Mouse (Mus musculus) CD4-positive, CD25-positive, alpha-beta regulatory T cell, adult 4 months (primary cell): Measurements from ENCODE around the gene Tmem44. TPM values are rescaled to one million over a fixed set of nuclear protein-coding genes. Genes with fewer than 3 reads are reported as not detected.
A peak's percentile ranks its signal among the peaks of the same experiment; 100 is the strongest.

Experiments
- ATAC-seq: one replicate; pipeline ENCODE4 v1.8.0; 2017
- polyA plus RNA-seq, 2 experiments: library from polyadenylated mRNA; unstranded; fragments of 100-300 nt; shearing (Covaris generic); gene quantifications; one replicate each; pipeline ENCODE4 v1.2.1; 2017

Gene Tmem44
- under 1 TPM in 1 of 2 experiments, not detected in 1; 0.70 TPM for polyA plus RNA-seq

- ATAC-seq, result no peak
These were observed at the start of gene Tmem44 for GRCm38 (mm10) chr16:30550748-30551192. Gene Tmem44 (minus strand): TSS chr16:30550842.

GRCm38 (mm10) chr16:30599491-30600268, 49.0 kb upstream of the Tmem44 start, which contains the start of gene Fam43a:
Gene Fam43a (plus strand): TSS chr16:30599723.
- peak; percentile 74 for ATAC-seq

- ATAC-seq, result peak; percentile 60
These were observed 46.5 kb upstream of the Tmem44 start for GRCm38 (mm10) chr16:30596959-30597681.

GRCm38 (mm10) chr16:30595835-30596557, 45.4 kb upstream of the Tmem44 start:
- no peak for ATAC-seq

GRCm38 (mm10) chr16:30595356-30595755, 44.7 kb upstream of the Tmem44 start:
- ATAC-seq, result no peak

GRCm38 (mm10) chr16:30591990-30592389, 41.3 kb upstream of the Tmem44 start:
- no peak for ATAC-seq

GRCm38 (mm10) chr16:30590264-30591209, 39.9 kb upstream of the Tmem44 start:
- no peak for ATAC-seq

GRCm38 (mm10) chr16:30587494-30588327, 37.1 kb upstream of the Tmem44 start, which contains the start of gene Lsg1:
Gene Lsg1 (minus strand): TSS chr16:30587592.
- ATAC-seq, result peak; percentile 97

- no peak for ATAC-seq
These were observed 36.4 kb upstream of the Tmem44 start for GRCm38 (mm10) chr16:30586935-30587493.

GRCm38 (mm10) chr16:30580765-30581164, 30.1 kb upstream of the Tmem44 start:
- ATAC-seq, result no peak

GRCm38 (mm10) chr16:30576392-30576791, 25.8 kb upstream of the Tmem44 start:
- ATAC-seq, result no peak

- ATAC-seq, result no peak
These were observed 25.2 kb upstream of the Tmem44 start for GRCm38 (mm10) chr16:30575815-30576214.

- no peak for ATAC-seq
These were observed 21.6 kb upstream of the Tmem44 start for GRCm38 (mm10) chr16:30572239-30572638.

- ATAC-seq, result no peak
These were observed 20.7 kb upstream of the Tmem44 start for GRCm38 (mm10) chr16:30571378-30571777.

- ATAC-seq, result no peak
These were observed 19.5 kb upstream of the Tmem44 start for GRCm38 (mm10) chr16:30570173-30570572.

- ATAC-seq, result no peak
These were observed 15.0 kb upstream of the Tmem44 start for GRCm38 (mm10) chr16:30565631-30566030.

GRCm38 (mm10) chr16:30560601-30561000, 10.0 kb upstream of the Tmem44 start:
- ATAC-seq, result no peak

GRCm38 (mm10) chr16:30559312-30559992, 8.8 kb upstream of the Tmem44 start:
- ATAC-seq, result no peak

- no peak for ATAC-seq
These were observed 3.5 kb upstream of the Tmem44 start for GRCm38 (mm10) chr16:30554109-30554508.
